Mouse (Mus musculus): ENCODE data around the gene Snx8.

GRCm38 (mm10) chr5:140425016-140425783 is 36.1 kb upstream of the Snx8 start:
- TF ChIP-seq CTCF (IDR thresholded peaks at IDR 0.05; ENCODE audit: extremely low read depth, insufficient read depth, low read length) = no peak
- no peak for TF ChIP-seq POLR2A (IDR thresholded peaks at IDR 0.05; ENCODE audit: extremely low read depth, insufficient read depth, low read length)
